Mouse (Mus musculus) thymus, postnatal 10 days (tissue): ENCODE measurements around the gene Sytl3.
A peak's percentile ranks its signal among the peaks of the same experiment; 100 is the strongest.
"Not testable (repeated sequence)": the region's sequence is repeated elsewhere in the genome, so short reads cannot be mapped to it uniquely, and the experiment has no call there.

Experiments
- DNase-seq, 2 experiments: peaks; one replicate each; pipeline ENCODE4 v3.0.0; 2021; ENCODE audit warnings: low spot score in 2 of 2

The Sytl3 gene

DNA sequence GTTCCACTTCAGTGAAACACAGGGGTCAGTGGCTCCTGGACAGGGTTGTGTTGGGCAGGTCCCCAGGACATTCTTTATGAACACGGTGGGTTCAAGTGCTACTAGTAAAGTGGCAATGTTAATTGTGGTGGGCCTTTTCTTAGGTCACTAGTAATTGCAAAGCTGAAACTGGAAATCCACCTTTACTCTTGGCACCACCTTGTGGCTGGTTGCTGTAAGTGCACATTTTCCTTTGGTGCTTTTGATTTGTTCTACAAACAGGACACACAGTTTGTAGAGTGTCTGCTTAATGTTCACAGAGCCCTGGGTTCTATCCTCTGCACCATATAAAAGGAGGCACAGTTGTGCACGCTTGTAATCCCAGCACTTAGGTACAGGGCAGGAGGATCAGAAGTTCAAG lies 32.7 kb downstream of the Sytl3 start:
- peak; percentile 90 to 98 for DNase-seq

- DNase-seq: not testable (repeated sequence)
These were observed 36.8 kb downstream of the Sytl3 start for GRCm38 (mm10) chr17:6695712-6696111.

GRCm38 (mm10) chr17:6696521-6696920 lies 37.6 kb downstream of the Sytl3 start:
- not testable (repeated sequence) for DNase-seq

DNA sequence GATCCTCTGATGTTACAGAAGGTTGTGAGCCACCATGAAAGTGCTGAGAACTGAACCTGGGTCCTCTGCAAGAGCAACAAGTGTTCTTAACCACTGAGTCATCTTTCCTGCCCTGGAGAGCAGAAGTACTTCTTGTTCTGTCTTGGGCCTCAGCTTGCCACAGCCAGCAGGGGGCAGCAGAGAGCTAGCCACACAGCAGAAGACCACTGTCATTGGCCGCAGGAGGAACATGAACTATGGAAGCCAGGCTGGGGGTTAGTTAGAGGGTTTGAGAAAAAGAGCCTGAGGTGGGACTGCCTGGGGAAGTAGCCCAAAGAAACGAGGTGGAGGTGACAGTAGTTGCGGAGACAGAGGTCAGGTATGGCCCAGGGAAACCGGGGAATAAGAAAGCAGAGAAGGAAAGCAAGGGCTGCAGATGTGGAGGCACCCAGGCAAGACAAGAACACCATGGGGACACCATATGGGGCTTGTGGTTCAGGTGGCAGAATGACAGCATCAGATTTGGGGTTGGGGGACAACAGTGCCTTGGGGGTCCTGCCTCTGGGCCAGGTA lies 38.4 kb downstream of the Sytl3 start:
- DNase-seq: peak; percentile 55 to 66

DNA sequence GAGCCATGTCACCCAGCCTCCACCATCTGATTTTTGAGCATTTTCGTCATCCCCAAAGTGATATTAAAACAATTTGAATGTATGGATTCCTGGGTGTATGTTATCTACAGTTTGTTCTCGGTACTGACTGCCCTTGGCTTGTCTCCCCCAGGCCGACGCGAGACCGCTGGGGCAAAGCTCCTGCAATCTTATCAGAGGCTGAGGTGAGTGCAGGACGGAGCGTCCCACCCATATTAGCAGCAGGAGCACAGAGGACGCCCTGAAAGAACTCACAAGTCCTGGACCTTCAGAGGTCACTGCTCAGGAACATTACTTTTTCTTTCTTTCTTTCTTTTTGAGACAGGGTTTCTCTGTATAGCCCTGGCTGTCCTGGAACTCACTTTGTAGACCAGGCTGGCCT lies 40.6 kb downstream of the Sytl3 start:
- DNase-seq: not testable (repeated sequence)

GRCm38 (mm10) chr17:6700077-6700476 lies 41.2 kb downstream of the Sytl3 start:
- not testable (repeated sequence) for DNase-seq

GRCm38 (mm10) chr17:6702625-6703221 lies 43.8 kb downstream of the Sytl3 start:
- DNase-seq: not testable (repeated sequence)

- DNase-seq: not testable (repeated sequence)
These were observed 44.7 kb downstream of the Sytl3 start for GRCm38 (mm10) chr17:6703381-6704270.

DNA sequence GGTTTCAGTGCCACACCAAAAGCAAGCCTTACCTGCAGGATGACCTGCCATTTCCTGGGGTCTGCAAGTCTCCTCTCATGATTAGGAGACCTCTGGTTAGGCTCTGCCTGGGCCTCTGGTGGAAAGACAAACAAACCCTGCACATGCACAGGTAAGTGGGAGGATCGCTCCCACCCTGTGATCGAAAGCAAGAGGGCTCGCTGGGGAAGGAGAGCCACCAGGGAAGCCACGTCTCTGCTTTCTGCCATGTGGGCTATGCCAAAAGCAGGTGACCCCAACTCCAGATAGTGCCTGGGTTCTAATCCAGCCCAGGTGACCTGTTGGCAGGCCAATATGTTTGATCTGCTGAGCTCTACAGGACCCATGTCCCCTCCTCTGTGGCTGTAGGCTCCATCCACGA lies 47.6 kb downstream of the Sytl3 start:
- not testable (repeated sequence) for DNase-seq

DNA sequence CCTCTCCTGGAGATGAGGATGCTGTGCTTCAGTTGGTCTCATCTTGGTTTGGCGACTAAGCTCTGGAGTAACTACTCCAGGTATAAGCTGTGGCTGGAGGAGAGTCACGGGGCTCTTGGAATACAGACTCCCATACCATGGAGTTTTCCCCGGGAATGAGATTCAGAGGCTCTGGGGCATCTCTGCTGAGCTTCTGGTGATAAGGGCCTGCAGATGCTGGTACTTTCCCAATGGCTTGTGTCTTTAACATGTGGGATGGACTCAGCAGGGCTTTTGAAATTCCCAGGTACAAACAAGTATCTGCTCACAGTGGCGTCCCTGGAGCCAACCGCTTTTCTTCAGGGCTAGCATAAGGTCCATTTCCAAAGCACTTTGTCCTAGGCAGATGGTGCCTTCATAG lies 48.5 kb downstream of the Sytl3 start:
- DNase-seq: not testable (repeated sequence)

DNA sequence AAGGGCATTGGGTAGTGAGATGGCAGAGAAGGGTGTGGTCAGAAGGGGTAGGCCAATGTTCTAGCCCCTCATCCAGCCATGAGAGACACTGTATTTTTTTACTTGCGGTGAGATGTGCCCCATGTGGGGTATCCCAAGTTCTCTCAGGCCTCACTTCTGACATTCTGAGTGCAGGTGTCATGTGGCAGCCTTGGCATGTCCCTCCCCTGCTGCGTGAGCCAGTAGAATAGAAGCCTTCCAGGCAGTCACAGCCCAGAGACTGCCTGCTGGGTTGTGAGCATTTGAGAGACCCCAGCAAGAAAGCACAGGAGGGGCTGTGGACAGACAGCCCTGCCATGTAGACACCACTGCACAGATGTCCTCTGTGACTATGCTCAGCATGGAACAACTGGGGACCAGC lies 49.3 kb downstream of the Sytl3 start:
- not testable (repeated sequence) for DNase-seq

GRCm38 (mm10) chr17:6713483-6713882 lies 54.6 kb downstream of the Sytl3 start:
- DNase-seq: not testable (repeated sequence)

GRCm38 (mm10) chr17:6713944-6714343 lies 55.1 kb downstream of the Sytl3 start:
- DNase-seq: not testable (repeated sequence)

GRCm38 (mm10) chr17:6727996-6728610 lies 69.2 kb downstream of the Sytl3 start:
- no peak for DNase-seq

GRCm38 (mm10) chr17:6729244-6729742 lies 70.4 kb downstream of the Sytl3 start:
- no peak for DNase-seq

- no peak for DNase-seq
These were observed 72.2 kb downstream of the Sytl3 start for GRCm38 (mm10) chr17:6731132-6731531.

- no peak for DNase-seq
These were observed 72.7 kb downstream of the Sytl3 start for GRCm38 (mm10) chr17:6731634-6732033.

DNA sequence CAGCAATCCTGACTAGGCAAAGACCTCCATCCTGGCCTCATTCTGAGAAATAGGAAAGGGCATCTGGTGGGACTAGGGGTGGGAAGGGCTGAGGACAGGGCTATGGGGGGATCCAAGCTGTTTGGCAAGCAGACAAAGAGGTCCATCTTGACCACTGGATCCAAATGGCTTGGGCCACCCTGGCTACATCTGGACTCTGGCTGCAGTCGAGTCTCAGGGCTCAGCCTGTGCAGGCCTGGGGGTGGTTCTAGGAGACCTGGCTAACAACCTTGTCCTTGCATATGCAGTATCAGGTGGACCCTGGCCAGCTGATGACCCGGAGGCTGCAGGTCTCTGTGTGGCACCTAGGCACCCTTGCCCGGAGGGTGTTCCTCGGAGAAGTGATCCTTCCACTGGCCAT lies 73.8 kb downstream of the Sytl3 start:
- peak in 1 of 2 experiments; percentile 3 for DNase-seq

DNA sequence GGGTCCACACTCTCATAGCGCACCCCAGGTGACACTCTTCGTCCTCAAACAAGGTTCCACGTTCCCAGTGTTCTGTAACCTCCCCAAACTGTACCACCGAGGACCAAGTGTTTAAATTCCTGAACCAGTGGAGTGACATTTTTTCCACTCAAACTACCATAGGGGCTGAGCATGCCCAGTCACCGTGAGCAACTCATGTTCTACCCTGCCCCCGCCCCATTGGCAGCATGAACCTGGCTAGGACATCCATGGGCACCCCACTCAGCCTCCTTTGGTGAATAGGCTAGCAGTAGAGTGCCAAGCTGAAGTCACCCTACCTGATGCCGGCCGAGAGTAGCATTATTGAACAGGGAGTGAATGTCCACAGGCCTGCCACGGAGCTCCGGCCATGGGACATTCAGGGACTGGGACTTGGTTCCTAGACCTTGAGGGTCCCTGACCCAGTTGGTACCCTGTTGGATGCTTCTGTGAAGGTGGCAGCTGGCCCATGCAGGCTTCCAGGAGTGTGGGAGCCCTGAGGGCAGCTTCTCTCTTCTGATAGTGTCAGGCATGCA lies 74.5 kb downstream of the Sytl3 start:
- DNase-seq: peak in 1 of 2 experiments; percentile 2

DNA sequence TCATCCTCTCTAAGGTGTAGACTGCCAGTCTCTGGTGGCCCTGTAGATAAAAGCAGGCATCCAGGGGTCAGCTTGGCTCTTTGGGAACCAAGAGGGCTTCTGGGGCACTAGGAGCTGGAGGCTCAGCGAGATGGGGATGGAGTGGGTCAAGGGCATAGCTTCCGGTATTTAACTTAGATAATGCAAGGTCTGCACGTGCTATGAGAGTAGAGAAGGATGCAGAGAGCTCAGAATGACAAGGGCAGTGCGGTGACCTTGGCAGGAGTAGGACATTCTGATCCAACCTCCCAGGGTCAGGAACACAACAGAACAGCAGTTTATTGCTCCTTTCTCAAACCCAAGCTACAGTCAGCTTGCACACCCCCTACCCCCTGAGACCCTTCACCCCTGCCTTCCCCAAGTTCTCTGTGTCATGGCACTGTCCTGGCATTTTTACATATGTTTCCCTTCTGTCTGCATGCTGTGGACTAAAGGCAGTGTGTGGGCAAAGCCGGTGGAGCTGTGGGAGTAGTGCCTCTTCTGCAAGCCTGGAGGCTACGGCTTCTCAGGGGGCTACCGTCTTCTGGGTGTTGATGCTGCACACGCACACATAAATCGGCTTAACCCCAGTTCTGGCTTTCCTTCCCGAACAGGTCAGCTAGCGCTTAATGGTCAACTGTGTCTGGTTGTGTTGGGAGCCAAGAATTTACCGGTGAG lies 76.0 kb downstream of the Sytl3 start:
- DNase-seq: no peak
